Mouse (Mus musculus) olfactory bulb, adult 2 months (tissue): Measurements from ENCODE around the gene Utf1.

Experiments used
- CTCF ChIP-seq: fragments of 200-500 bp; IDR thresholded peaks from 2 replicates; pipeline ENCODE4 v1.5.1; 2012; ENCODE audit warnings: low read depth, mild to moderate bottlenecking, low read length, moderate library complexity; ENCODE audit not compliant: insufficient read depth
- POLR2A ChIP-seq: fragments of 200-500 bp; IDR thresholded peaks from 2 replicates; pipeline ENCODE4 v1.6.1; 2012; ENCODE audit warnings: mild to moderate bottlenecking, low read depth, low read length, moderate library complexity; ENCODE audit not compliant: insufficient read depth

DNA sequence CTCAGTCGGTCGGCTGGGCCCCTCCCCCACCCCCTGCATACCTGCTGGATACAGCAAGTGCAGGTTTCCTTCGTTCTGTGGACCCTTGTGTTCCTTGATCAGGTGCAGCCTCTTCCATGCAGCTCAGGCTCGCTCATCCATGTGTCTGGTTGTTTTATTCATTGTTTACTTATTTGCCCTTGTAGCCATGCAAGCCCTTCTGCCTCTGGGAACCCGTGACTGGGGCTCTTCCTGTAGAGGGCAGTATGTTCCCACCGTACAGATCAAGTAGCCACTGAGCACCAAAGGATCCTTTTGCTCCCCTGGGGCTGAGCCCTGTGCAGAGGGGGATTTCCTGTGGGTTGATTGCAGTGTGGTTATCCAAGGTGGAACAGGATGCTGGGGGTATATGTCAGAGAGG is 37.9 kb upstream of the Utf1 start:
- TF ChIP-seq POLR2A (no peak), CTCF (no peak)
